Mouse (Mus musculus) urinary bladder, postnatal 10 days (tissue): ENCODE data around the gene Zfp462.
"Not testable (repeated sequence)": the region's sequence is repeated elsewhere in the genome, so short reads cannot be mapped to it uniquely, and the experiment has no call there.

Experiments used
- DNase-seq: peaks from one replicate; pipeline ENCODE4 v3.0.0; 2022; ENCODE audit warnings: low spot score

The Zfp462 gene

GRCm38 (mm10) chr4:54944921-54945430 is at the start of gene Zfp462:
Gene Zfp462 (plus strand): TSS chr4:54945048.
- no peak for DNase-seq

GRCm38 (mm10) chr4:54896017-54896416 is 48.8 kb upstream of the Zfp462 start:
- no peak for DNase-seq

GRCm38 (mm10) chr4:54904641-54905040 is 40.2 kb upstream of the Zfp462 start:
- no peak for DNase-seq

- no peak for DNase-seq
Observed at GRCm38 (mm10) chr4:54905399-54905953, 39.4 kb upstream of the Zfp462 start.

GRCm38 (mm10) chr4:54910300-54910699 is 34.5 kb upstream of the Zfp462 start:
- no peak for DNase-seq

- DNase-seq, result no peak
Observed at GRCm38 (mm10) chr4:54918276-54918675, 26.6 kb upstream of the Zfp462 start.

GRCm38 (mm10) chr4:54923386-54923785 is 21.5 kb upstream of the Zfp462 start:
- DNase-seq, result no peak

- no peak for DNase-seq
Observed at GRCm38 (mm10) chr4:54924306-54924705, 20.5 kb upstream of the Zfp462 start.

GRCm38 (mm10) chr4:54926456-54926855 is 18.4 kb upstream of the Zfp462 start:
- not testable (repeated sequence) for DNase-seq

GRCm38 (mm10) chr4:54927321-54928062 is 17.4 kb upstream of the Zfp462 start:
- DNase-seq, result not testable (repeated sequence)

GRCm38 (mm10) chr4:54929686-54930085 is 15.2 kb upstream of the Zfp462 start:
- DNase-seq, result no peak

- DNase-seq, result no peak
Observed at GRCm38 (mm10) chr4:54932668-54933067, 12.2 kb upstream of the Zfp462 start.

- no peak for DNase-seq
Observed at GRCm38 (mm10) chr4:54937161-54937560, 7.7 kb upstream of the Zfp462 start.

- no peak for DNase-seq
Observed at GRCm38 (mm10) chr4:54945603-54946445, 976 bp downstream of the Zfp462 start.

- DNase-seq, result no peak
Observed at GRCm38 (mm10) chr4:54946662-54947055, 1.8 kb downstream of the Zfp462 start.

- no peak for DNase-seq
Observed at GRCm38 (mm10) chr4:54947056-54947990, 2.5 kb downstream of the Zfp462 start.

- no peak for DNase-seq
Observed at GRCm38 (mm10) chr4:54947991-54948615, 3.3 kb downstream of the Zfp462 start.

GRCm38 (mm10) chr4:54948616-54949560 is 4.0 kb downstream of the Zfp462 start:
- DNase-seq, result no peak

- DNase-seq, result no peak
Observed at GRCm38 (mm10) chr4:54949561-54949940, 4.7 kb downstream of the Zfp462 start.

- no peak for DNase-seq
Observed at GRCm38 (mm10) chr4:54950136-54950535, 5.3 kb downstream of the Zfp462 start.
